Mouse (Mus musculus) heart, embryonic 10.5 days (tissue): ENCODE results near the gene Fgfr4. TPM values are rescaled to one million over a fixed set of nuclear protein-coding genes. Genes with fewer than 3 reads are reported as not detected.
A peak's percentile ranks its signal among the peaks of the same experiment; 100 is the strongest.
"Not testable (repeated sequence)": the region's sequence is repeated elsewhere in the genome, so short reads cannot be mapped to it uniquely, and the experiment has no call there.

ENCODE experiments used
- DNase-seq: peaks from one replicate; pipeline ENCODE4 v3.0.0-alpha.2; 2017; ENCODE audit warnings: low spot score
- H3K27ac ChIP-seq: fragments of 300-500 bp; sonication (generic); 2 replicates; pipeline ENCODE4 v1.5.1; 2016; ENCODE audit warnings: mild to moderate bottlenecking
- H3K27me3 ChIP-seq: fragments of 300-500 bp; sonication (generic); 2 replicates; pipeline ENCODE4 v1.6.1; 2016; ENCODE audit warnings: mild to moderate bottlenecking; ENCODE audit not compliant: poor library complexity, insufficient read depth, severe bottlenecking
- H3K36me3 ChIP-seq: fragments of 300-500 bp; sonication (generic); 2 replicates; pipeline ENCODE4 v1.6.1; 2016; ENCODE audit warnings: mild to moderate bottlenecking, moderate library complexity
- H3K4me1 ChIP-seq: fragments of 300-500 bp; sonication (generic); 2 replicates; pipeline ENCODE4 v1.6.1; 2016; ENCODE audit warnings: mild to moderate bottlenecking
- H3K4me3 ChIP-seq: fragments of 300-500 bp; sonication (generic); 2 replicates; pipeline ENCODE4 v1.5.1; 2016; ENCODE audit warnings: mild to moderate bottlenecking, moderate library complexity
- H3K9me3 ChIP-seq: fragments of 300-500 bp; sonication (generic); 2 replicates; pipeline ENCODE4 v1.6.1; 2016; ENCODE audit warnings: mild to moderate bottlenecking, moderate library complexity
- WGBS: fragments of 180-500 bp; shearing (Covaris S2); methylation state at CpG from one replicate; pipeline ENCODE4 v1.1.7; 2016; 5-methylcytosine and 5-hydroxymethylcytosine counted together
- polyA plus RNA-seq: library from polyadenylated mRNA; unstranded; fragments of >200 nt; fragmentation: Nextera tagmentation; extraction: Ambion mirVana; gene quantifications from 2 replicates; pipeline ENCODE4 v1.2.1, GENCODE M21; 2016

Fgfr4 gene
- polyA plus RNA-seq, 1 experiment from 2014 or later: 3.5 TPM

- H3K36me3 ChIP-seq: no peaks in the 10 kb centered on the region
- H3K4me1 ChIP-seq: peaks cover 6% of the 10 kb centered on the region; the same call in 1 of the 2 replicates
- H3K27ac ChIP-seq: no peak overlapping the region
- H3K4me3 ChIP-seq: no peak overlapping the region
- WGBS: 28% methylated on average over 2 of the region's 2 CpGs
- no peak for DNase-seq
- no peaks in the 10 kb centered on the region for H3K9me3 ChIP-seq
- H3K27me3 ChIP-seq: 0 out of 2 replicates have a peak, but pooled peaks cover 5% of the 10 kb centered on the region
These were observed 26.1 kb downstream of the Fgfr4 start for GRCm38 (mm10) chr13:55178556-55178955.

GRCm38 (mm10) chr13:55179591-55179990 is 27.2 kb downstream of the Fgfr4 start:
- Histone ChIP-seq H3K36me3 (no peaks in the 10 kb centered on the region), H3K4me1 (peaks cover 6% of the 10 kb centered on the region; the same call in 1 of the 2 replicates), H3K9me3 (no peaks in the 10 kb centered on the region), H3K27ac (no peak overlapping the region), H3K4me3 (no peak overlapping the region), H3K27me3 (no peaks in the 10 kb centered on the region)
- WGBS: 87% methylated on average over 3 of the region's 3 CpGs
- DNase-seq: no peak

GRCm38 (mm10) chr13:55181786-55182172 is 29.3 kb downstream of the Fgfr4 start:
- Histone ChIP-seq H3K9me3 (no peaks in the 10 kb centered on the region), H3K4me3 (peak overlapping the region; percentile 59), H3K27ac (no peak overlapping the region), H3K27me3 (no peaks in the 10 kb centered on the region), H3K36me3 (no peaks in the 10 kb centered on the region), H3K4me1 (0 out of 2 replicates have a peak, but pooled peaks cover 6% of the 10 kb centered on the region)
- no peak for DNase-seq
- 61% methylated on average over 2 of the region's 2 CpGs for WGBS

GRCm38 (mm10) chr13:55182173-55182894 is 29.9 kb downstream of the Fgfr4 start:
- 4% methylated on average over 23 of the region's 23 CpGs for WGBS
- Histone ChIP-seq H3K4me1 (0 out of 2 replicates have a peak, but pooled peaks cover 6% of the 10 kb centered on the region), H3K27me3 (no peaks in the 10 kb centered on the region), H3K27ac (peak overlapping the region; percentile 86), H3K36me3 (no peaks in the 10 kb centered on the region), H3K4me3 (peak overlapping the region; percentile 59), H3K9me3 (no peaks in the 10 kb centered on the region)
- DNase-seq: peak; percentile 93

GRCm38 (mm10) chr13:55183382-55183781 is 30.9 kb downstream of the Fgfr4 start:
- Histone ChIP-seq H3K36me3 (no peaks in the 10 kb centered on the region), H3K4me3 (no peak overlapping the region), H3K27me3 (no peaks in the 10 kb centered on the region), H3K9me3 (no peaks in the 10 kb centered on the region), H3K4me1 (0 out of 2 replicates have a peak, but pooled peaks cover 6% of the 10 kb centered on the region), H3K27ac (no peak overlapping the region)
- DNase-seq: no peak
- 76% methylated on average over 6 of the region's 6 CpGs for WGBS

GRCm38 (mm10) chr13:55187062-55187461 is 34.6 kb downstream of the Fgfr4 start:
- H3K9me3 ChIP-seq, H3K27me3 ChIP-seq, H3K4me3 ChIP-seq, DNase-seq, H3K27ac ChIP-seq, H3K36me3 ChIP-seq: not testable (repeated sequence)
- peaks cover 21% of the 10 kb centered on the region for H3K4me1 ChIP-seq
- 33% methylated on average over 4 of the region's 9 CpGs for WGBS

GRCm38 (mm10) chr13:55189531-55190107 is 37.2 kb downstream of the Fgfr4 start:
- peaks cover 16% of the 10 kb centered on the region for H3K4me1 ChIP-seq
- H3K27me3 ChIP-seq: no peaks in the 10 kb centered on the region
- WGBS: 4% methylated on average over 12 of the region's 12 CpGs
- H3K36me3 ChIP-seq: no peaks in the 10 kb centered on the region
- DNase-seq: peak; percentile 79
- H3K27ac ChIP-seq: peak overlapping the region; percentile 92
- no peaks in the 10 kb centered on the region for H3K9me3 ChIP-seq
- peak overlapping the region; percentile 59 for H3K4me3 ChIP-seq

- Histone ChIP-seq H3K9me3 (no peaks in the 10 kb centered on the region), H3K27me3 (no peaks in the 10 kb centered on the region), H3K36me3 (no peaks in the 10 kb centered on the region), H3K4me1 (peaks cover 16% of the 10 kb centered on the region), H3K27ac (peak overlapping the region; percentile 92), H3K4me3 (peak overlapping the region; percentile 59)
- peak; percentile 98 for DNase-seq
- 2% methylated on average over 34 of the region's 34 CpGs for WGBS
These were observed 37.9 kb downstream of the Fgfr4 start for GRCm38 (mm10) chr13:55190121-55190868.

GRCm38 (mm10) chr13:55191535-55191934 is 39.1 kb downstream of the Fgfr4 start:
- Histone ChIP-seq H3K9me3 (no peaks in the 10 kb centered on the region), H3K4me1 (peaks cover 16% of the 10 kb centered on the region), H3K36me3 (no peaks in the 10 kb centered on the region), H3K27me3 (no peaks in the 10 kb centered on the region), H3K27ac (no peak overlapping the region), H3K4me3 (no peak overlapping the region)
- DNase-seq: no peak
- WGBS: 82% methylated on average over 5 of the region's 5 CpGs

GRCm38 (mm10) chr13:55202758-55203157 is 50.3 kb downstream of the Fgfr4 start:
- not testable (repeated sequence) for H3K27ac ChIP-seq, DNase-seq, H3K9me3 ChIP-seq, H3K4me3 ChIP-seq, H3K4me1 ChIP-seq, H3K36me3 ChIP-seq, H3K27me3 ChIP-seq
- 81% methylated on average over 4 of the region's 4 CpGs for WGBS

GRCm38 (mm10) chr13:55203740-55204139 is 51.3 kb downstream of the Fgfr4 start:
- DNase-seq: no peak
- 81% methylated on average over 9 of the region's 9 CpGs for WGBS
- Histone ChIP-seq H3K36me3 (no peaks in the 10 kb centered on the region), H3K9me3 (no peaks in the 10 kb centered on the region), H3K4me3 (no peak overlapping the region), H3K27me3 (no peaks in the 10 kb centered on the region), H3K4me1 (no peaks in the 10 kb centered on the region), H3K27ac (no peak overlapping the region)

- no peak for DNase-seq
- no peaks in the 10 kb centered on the region for H3K27me3 ChIP-seq
- H3K9me3 ChIP-seq: no peaks in the 10 kb centered on the region
- H3K36me3 ChIP-seq: no peaks in the 10 kb centered on the region
- H3K27ac ChIP-seq: no peak overlapping the region
- WGBS: 77% methylated on average over 9 of the region's 11 CpGs
- H3K4me3 ChIP-seq: no peak overlapping the region
- H3K4me1 ChIP-seq: peaks cover 5% of the 10 kb centered on the region
These were observed 52.4 kb downstream of the Fgfr4 start for GRCm38 (mm10) chr13:55204667-55205389.
